Mouse (Mus musculus): ENCODE measurements around the gene Sfxn5. TPM values are rescaled to one million over a fixed set of nuclear protein-coding genes. Genes with fewer than 3 reads are reported as not detected.
A peak's percentile ranks its signal among the peaks of the same experiment; 100 is the strongest.

Sfxn5 gene
- total RNA-seq, 1 experiment from 2014 or later = 104 TPM

GRCm38 (mm10) chr6:85368166-85368565 is 34.9 kb upstream of the Sfxn5 start:
- no peak for ATAC-seq (ENCODE audit: extremely low read depth, insufficient number of reproducible peaks, low FRiP score, poor library complexity, severe bottlenecking)

DNA sequence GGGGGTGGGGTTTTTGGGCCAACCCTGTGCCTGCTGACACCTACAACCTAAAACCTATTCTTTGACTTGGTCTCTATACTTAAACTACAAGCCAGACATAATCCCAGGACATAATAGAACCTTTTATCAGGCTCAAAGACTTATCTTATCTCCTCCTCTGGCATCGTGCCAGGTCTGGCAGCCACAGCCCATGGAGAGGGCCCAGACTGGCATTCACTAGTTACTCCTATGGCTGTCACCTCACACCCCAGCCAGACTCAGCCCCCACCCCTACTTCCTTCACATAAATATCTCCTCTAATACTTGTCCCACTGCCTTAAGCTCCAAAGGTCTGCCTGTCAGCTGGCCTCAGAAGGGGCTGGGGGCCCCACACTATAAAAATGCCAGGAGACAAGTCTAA is 33.2 kb upstream of the Sfxn5 start:
- ATAC-seq (ENCODE audit: extremely low read depth, insufficient number of reproducible peaks, low FRiP score, poor library complexity, severe bottlenecking) = no peak

GRCm38 (mm10) chr6:85364439-85364838 is 31.2 kb upstream of the Sfxn5 start:
- no peak for ATAC-seq (ENCODE audit: extremely low read depth, insufficient number of reproducible peaks, low FRiP score, poor library complexity, severe bottlenecking)

GRCm38 (mm10) chr6:85363906-85364260 is 30.7 kb upstream of the Sfxn5 start:
- no peak for ATAC-seq (ENCODE audit: extremely low read depth, insufficient number of reproducible peaks, low FRiP score, poor library complexity, severe bottlenecking)

- ATAC-seq (ENCODE audit: extremely low read depth, insufficient number of reproducible peaks, low FRiP score, poor library complexity, severe bottlenecking) = no peak
These were observed 30.1 kb upstream of the Sfxn5 start for GRCm38 (mm10) chr6:85363231-85363905.

DNA sequence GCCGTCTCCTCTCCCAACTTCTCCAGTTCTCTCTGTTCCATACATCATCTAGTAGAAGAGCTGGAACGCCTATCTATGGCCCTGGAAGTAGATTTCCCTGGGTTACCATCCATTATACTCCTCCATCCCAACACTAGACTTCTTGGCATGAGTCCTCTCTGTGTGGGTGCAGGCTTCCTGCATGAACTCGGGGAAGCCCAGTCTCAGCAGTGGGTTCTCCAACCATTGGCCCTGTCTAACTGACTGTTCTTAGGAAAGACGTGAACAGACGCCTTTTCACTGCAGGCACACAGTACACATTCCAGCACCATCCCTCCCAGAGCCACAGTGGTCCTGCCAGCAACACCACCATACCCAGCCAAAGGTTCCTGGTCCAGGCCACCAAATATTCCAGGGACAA is 29.4 kb upstream of the Sfxn5 start:
- ATAC-seq (ENCODE audit: extremely low read depth, insufficient number of reproducible peaks, low FRiP score, poor library complexity, severe bottlenecking) = no peak

DNA sequence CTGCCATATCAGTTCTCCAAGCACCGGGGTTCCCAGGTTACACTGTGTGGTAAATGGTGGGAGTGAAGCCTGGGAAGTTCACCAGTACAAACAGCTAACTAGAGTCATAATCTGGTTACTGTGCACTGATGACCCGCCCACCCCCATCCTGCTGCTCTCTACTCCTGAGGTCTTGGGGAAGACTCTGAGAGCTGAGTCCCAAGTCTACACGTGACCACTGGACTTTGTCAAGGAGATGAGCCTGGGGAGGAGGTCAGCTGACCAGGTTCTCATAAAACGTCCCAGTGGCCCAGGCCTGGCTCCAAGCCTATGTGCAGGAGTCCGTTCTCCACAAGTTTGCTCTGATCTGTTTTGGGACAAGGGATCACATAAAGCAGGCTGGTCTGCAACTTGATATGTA is 27.1 kb upstream of the Sfxn5 start:
- no peak for ATAC-seq (ENCODE audit: extremely low read depth, insufficient number of reproducible peaks, low FRiP score, poor library complexity, severe bottlenecking)

GRCm38 (mm10) chr6:85358877-85359276 is 25.7 kb upstream of the Sfxn5 start:
- no peak for ATAC-seq (ENCODE audit: extremely low read depth, insufficient number of reproducible peaks, low FRiP score, poor library complexity, severe bottlenecking)

- no peak for ATAC-seq (ENCODE audit: extremely low read depth, insufficient number of reproducible peaks, low FRiP score, poor library complexity, severe bottlenecking)
These were observed 23.7 kb upstream of the Sfxn5 start for GRCm38 (mm10) chr6:85356682-85357465.

GRCm38 (mm10) chr6:85355753-85356152 is 22.5 kb upstream of the Sfxn5 start:
- ATAC-seq (ENCODE audit: extremely low read depth, insufficient number of reproducible peaks, low FRiP score, poor library complexity, severe bottlenecking) = no peak

GRCm38 (mm10) chr6:85354709-85355108 is 21.5 kb upstream of the Sfxn5 start:
- no peak for ATAC-seq (ENCODE audit: extremely low read depth, insufficient number of reproducible peaks, low FRiP score, poor library complexity, severe bottlenecking)

DNA sequence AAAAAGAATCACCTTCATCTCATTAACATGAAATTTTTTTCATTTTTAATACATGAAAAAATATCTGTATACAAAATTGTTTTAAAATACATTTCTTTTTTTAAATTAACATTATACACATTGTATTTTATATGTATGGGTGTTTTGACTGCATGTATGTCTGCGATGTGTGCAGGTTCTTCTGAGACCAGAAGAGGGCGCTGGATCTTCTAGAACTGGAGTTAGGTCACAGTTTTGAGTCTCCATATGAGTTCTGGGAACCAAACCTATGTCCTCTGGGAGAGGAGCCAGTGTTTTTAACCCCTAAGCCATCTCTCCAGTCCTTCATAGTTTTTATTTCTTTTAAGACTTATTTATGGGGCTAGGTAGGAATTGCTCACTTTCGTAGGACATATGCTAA is 20.5 kb upstream of the Sfxn5 start:
- ATAC-seq (ENCODE audit: extremely low read depth, insufficient number of reproducible peaks, low FRiP score, poor library complexity, severe bottlenecking) = no peak

DNA sequence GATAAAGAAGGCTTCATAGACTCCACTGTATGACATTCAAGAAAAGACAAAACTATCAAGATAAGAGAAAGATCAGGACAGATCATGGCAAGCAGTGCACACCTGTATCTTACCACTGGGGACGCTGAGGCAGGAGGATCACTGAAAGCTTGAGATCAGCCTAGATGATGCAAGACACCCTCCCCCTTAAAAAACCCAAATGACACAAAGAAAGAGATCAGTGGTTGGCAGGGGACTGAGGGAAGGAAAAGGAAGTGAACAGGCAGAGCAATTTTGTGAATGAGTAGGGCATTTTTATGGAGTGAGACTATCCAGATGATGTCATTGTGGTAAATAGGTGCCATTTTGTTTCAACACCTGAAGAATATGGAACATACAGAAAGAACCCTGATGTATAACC is 16.9 kb upstream of the Sfxn5 start:
- no peak for ATAC-seq (ENCODE audit: extremely low read depth, insufficient number of reproducible peaks, low FRiP score, poor library complexity, severe bottlenecking)

DNA sequence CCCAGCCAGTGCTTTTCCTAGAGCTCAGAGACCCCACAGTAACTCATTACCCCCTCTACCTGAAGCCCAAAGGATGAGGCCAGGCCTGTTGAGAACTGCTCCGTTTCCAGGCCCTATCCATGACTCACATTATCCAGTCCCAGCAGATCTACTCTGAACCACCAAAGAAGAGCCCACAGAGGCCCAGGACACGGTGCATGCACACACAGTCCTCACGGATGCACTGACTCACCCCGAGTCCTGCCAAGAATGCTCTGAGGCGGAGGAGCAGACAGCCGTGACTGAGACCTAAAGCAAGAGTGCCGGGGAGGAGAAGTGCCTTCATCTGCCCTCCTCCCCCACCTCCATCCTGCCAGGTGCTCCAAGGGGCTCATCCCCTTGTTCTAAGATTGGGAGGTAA is 16.0 kb upstream of the Sfxn5 start:
- ATAC-seq (ENCODE audit: extremely low read depth, insufficient number of reproducible peaks, low FRiP score, poor library complexity, severe bottlenecking) = no peak

DNA sequence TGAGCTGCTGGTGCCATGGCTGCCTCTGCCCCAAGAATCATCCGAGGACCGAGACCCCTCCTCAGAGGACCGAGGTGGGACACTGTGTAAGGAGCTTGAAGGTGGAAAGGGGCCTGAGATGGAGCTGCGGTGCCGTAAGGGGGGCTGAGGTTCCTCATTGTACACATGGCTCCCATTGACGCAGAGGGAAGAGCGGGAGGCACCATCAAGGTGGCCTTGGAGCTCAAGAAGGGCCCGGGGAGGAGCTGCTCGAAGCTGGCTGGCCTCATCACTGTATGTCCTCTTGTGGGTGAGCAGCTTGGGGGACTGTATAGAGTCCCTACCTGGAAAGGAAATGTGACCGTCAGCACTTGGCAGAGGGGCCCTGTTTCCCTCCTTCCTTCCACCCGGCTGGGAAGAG is 14.9 kb upstream of the Sfxn5 start:
- ATAC-seq (ENCODE audit: extremely low read depth, insufficient number of reproducible peaks, low FRiP score, poor library complexity, severe bottlenecking) = no peak

- peak; percentile 81 for ATAC-seq (ENCODE audit: extremely low read depth, insufficient number of reproducible peaks, low FRiP score, poor library complexity, severe bottlenecking)
These were observed 12.9 kb upstream of the Sfxn5 start for GRCm38 (mm10) chr6:85346028-85346634.

DNA sequence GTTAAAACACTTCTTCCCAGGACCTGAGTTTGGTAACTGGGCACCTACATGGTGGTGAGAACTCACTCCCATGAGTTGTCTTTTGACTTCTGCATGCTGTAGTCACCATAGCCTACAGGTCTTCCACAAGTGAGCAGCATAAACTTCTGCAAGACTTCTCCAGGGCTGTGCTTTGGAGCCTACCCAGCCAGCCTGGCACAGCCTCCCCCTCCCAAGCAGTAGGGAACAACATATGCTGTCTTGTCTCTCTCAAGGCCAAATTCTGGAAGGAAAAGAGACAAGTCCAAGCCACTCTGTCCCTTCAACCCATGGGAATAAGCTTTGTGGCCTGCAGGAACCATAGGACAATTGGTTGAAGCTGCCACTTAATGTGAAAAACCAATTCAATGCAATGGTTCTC is 11.7 kb upstream of the Sfxn5 start:
- ATAC-seq (ENCODE audit: extremely low read depth, insufficient number of reproducible peaks, low FRiP score, poor library complexity, severe bottlenecking) = no peak

DNA sequence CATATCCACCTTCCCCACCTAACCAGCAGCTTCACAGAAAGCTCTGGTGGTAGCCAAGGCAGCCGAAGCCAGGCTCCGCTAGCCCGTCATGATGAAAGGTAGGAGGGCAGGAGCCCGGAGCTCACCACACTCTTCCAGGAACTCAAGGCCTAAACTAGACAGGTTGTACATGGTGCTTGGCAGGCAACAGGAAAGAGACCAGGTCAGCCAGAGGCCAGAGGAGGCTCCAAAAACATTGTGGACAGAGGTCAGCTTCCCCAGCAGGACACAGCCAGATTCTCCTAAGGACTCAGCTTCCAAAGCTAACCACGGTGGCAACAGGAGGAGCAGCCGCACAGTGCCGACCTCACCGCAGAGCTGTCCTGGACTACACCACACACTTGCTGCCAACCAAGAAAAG is 9.8 kb upstream of the Sfxn5 start:
- no peak for ATAC-seq (ENCODE audit: extremely low read depth, insufficient number of reproducible peaks, low FRiP score, poor library complexity, severe bottlenecking)

GRCm38 (mm10) chr6:85341814-85342501 is 8.7 kb upstream of the Sfxn5 start:
- ATAC-seq (ENCODE audit: extremely low read depth, insufficient number of reproducible peaks, low FRiP score, poor library complexity, severe bottlenecking) = no peak

GRCm38 (mm10) chr6:85340184-85340583 is 7.0 kb upstream of the Sfxn5 start:
- no peak for ATAC-seq (ENCODE audit: extremely low read depth, insufficient number of reproducible peaks, low FRiP score, poor library complexity, severe bottlenecking)

Measured in neutrophil, adult 5-6 weeks (primary cell).